Mouse (Mus musculus): ENCODE measurements around the gene Hnrnpul1. TPM values are rescaled to one million over a fixed set of nuclear protein-coding genes. Genes with fewer than 3 reads are reported as not detected.
A peak's percentile ranks its signal among the peaks of the same experiment; 100 is the strongest.

Gene Hnrnpul1
- polyA plus RNA-seq, 1 experiment from 2014 or later, result 70.0 TPM

- Histone ChIP-seq H3K9me3 (no peaks in the 10 kb centered on the region), H3K4me2 (replicated peaks) (no peak overlapping the region), H3K4me1 (peaks cover 49% of the 10 kb centered on the region), H3K9ac (replicated peaks) (no peak overlapping the region), H3K27ac (replicated peaks) (no peak overlapping the region), H3K27me3 (peaks cover 54% of the 10 kb centered on the region), H3K36me3 (0 out of 2 replicates have a peak, but pooled peaks cover 6% of the 10 kb centered on the region), H3K4me3 (no peak overlapping the region)
- 89% methylated on average over 6 of the region's 6 CpGs for WGBS
- ATAC-seq (ENCODE audit: low FRiP score, low read depth), result no peak
Observed at GRCm38 (mm10) chr7:25684659-25685058, 69.9 kb downstream of the Hnrnpul1 start.

- H3K4me2 ChIP-seq (replicated peaks), result no peak overlapping the region
- no peak overlapping the region for H3K9ac ChIP-seq (replicated peaks)
- H3K4me3 ChIP-seq, result no peak overlapping the region
- H3K4me1 ChIP-seq, result peaks cover 38% of the 10 kb centered on the region
- no peak overlapping the region for H3K27ac ChIP-seq (replicated peaks)
- H3K9me3 ChIP-seq, result no peaks in the 10 kb centered on the region
- 80% methylated on average over 7 of the region's 7 CpGs for WGBS
- ATAC-seq (ENCODE audit: low FRiP score, low read depth), result no peak
- 0 out of 2 replicates have a peak, but pooled peaks cover 6% of the 10 kb centered on the region for H3K36me3 ChIP-seq
- H3K27me3 ChIP-seq, result peaks cover 54% of the 10 kb centered on the region
Observed at GRCm38 (mm10) chr7:25683474-25684180, 70.9 kb downstream of the Hnrnpul1 start.

- Histone ChIP-seq H3K9me3 (no peaks in the 10 kb centered on the region), H3K27ac (replicated peaks) (peak overlapping the region; percentile 88; the same call in 1 of the 2 replicates), H3K4me2 (replicated peaks) (peak overlapping the region; percentile 64), H3K4me1 (peaks cover 18% of the 10 kb centered on the region), H3K27me3 (peaks cover 44% of the 10 kb centered on the region), H3K4me3 (peak overlapping the region; percentile 49), H3K9ac (replicated peaks) (no peak overlapping the region), H3K36me3 (0 out of 2 replicates have a peak, but pooled peaks cover 6% of the 10 kb centered on the region)
- 66% methylated on average over 15 of the region's 15 CpGs for WGBS
- no peak for ATAC-seq (ENCODE audit: low FRiP score, low read depth)
Observed at GRCm38 (mm10) chr7:25681341-25682231, 73.0 kb downstream of the Hnrnpul1 start.

- Histone ChIP-seq H3K27me3 (peaks cover 43% of the 10 kb centered on the region), H3K4me3 (peak within 1 kb of the TSS; percentile 49), H3K9ac (replicated peaks) (peak within 1 kb of the TSS; percentile 25), H3K9me3 (no peaks in the 10 kb centered on the region), H3K4me1 (peaks cover 14% of the 10 kb centered on the region), H3K27ac (replicated peaks) (peak within 1 kb of the TSS; percentile 88), H3K4me2 (replicated peaks) (peak within 1 kb of the TSS; percentile 64), H3K36me3 (0 out of 2 replicates have a peak, but pooled peaks cover 4% of the 10 kb centered on the region)
- ATAC-seq (ENCODE audit: low FRiP score, low read depth), result peak; percentile 97
- under 1% methylated on average over 46 of the region's 46 CpGs for WGBS
Observed at GRCm38 (mm10) chr7:25680514-25681258, 73.9 kb downstream of the Hnrnpul1 start, which contains the start of gene B9d2. B9d2 (plus strand) TSS chr7:25680780.

- H3K4me2 ChIP-seq (replicated peaks), result peak overlapping the region; percentile 64
- H3K4me1 ChIP-seq, result peaks cover 15% of the 10 kb centered on the region
- H3K27me3 ChIP-seq, result peaks cover 43% of the 10 kb centered on the region
- peak overlapping the region; percentile 88 for H3K27ac ChIP-seq (replicated peaks)
- H3K4me3 ChIP-seq, result peak overlapping the region; percentile 49
- H3K36me3 ChIP-seq, result 0 out of 2 replicates have a peak, but pooled peaks cover 4% of the 10 kb centered on the region
- no peaks in the 10 kb centered on the region for H3K9me3 ChIP-seq
- peak overlapping the region; percentile 25; the same call in 1 of the 2 replicates for H3K9ac ChIP-seq (replicated peaks)
- 17% methylated on average over 6 of the region's 6 CpGs for WGBS
- no peak for ATAC-seq (ENCODE audit: low FRiP score, low read depth)
Observed at GRCm38 (mm10) chr7:25679971-25680370, 74.6 kb downstream of the Hnrnpul1 start.

GRCm38 (mm10) chr7:25677013-25677412 lies 77.5 kb downstream of the Hnrnpul1 start:
- Histone ChIP-seq H3K36me3 (no peaks in the 10 kb centered on the region), H3K9me3 (no peaks in the 10 kb centered on the region), H3K4me3 (no peak overlapping the region), H3K27me3 (peaks cover 61% of the 10 kb centered on the region), H3K27ac (replicated peaks) (peak overlapping the region; percentile 25; the same call in 1 of the 2 replicates), H3K4me2 (replicated peaks) (no peak overlapping the region), H3K4me1 (peaks cover 20% of the 10 kb centered on the region), H3K9ac (replicated peaks) (no peak overlapping the region)
- ATAC-seq (ENCODE audit: low FRiP score, low read depth), result no peak
- 92% methylated on average over 7 of the region's 7 CpGs for WGBS

- no peak overlapping the region for H3K4me2 ChIP-seq (replicated peaks)
- peaks cover 12% of the 10 kb centered on the region for H3K4me1 ChIP-seq
- H3K36me3 ChIP-seq, result no peaks in the 10 kb centered on the region
- no peak overlapping the region for H3K9ac ChIP-seq (replicated peaks)
- 79% methylated on average over 15 of the region's 15 CpGs for WGBS
- ATAC-seq (ENCODE audit: low FRiP score, low read depth), result no peak
- peak overlapping the region; percentile 25; the same call in 1 of the 2 replicates for H3K27ac ChIP-seq (replicated peaks)
- no peaks in the 10 kb centered on the region for H3K9me3 ChIP-seq
- peaks cover 59% of the 10 kb centered on the region for H3K27me3 ChIP-seq
- H3K4me3 ChIP-seq, result no peak overlapping the region
Observed at GRCm38 (mm10) chr7:25676085-25676781, 78.3 kb downstream of the Hnrnpul1 start.

GRCm38 (mm10) chr7:25675405-25675804 lies 79.2 kb downstream of the Hnrnpul1 start:
- H3K4me1 ChIP-seq, result peaks cover 10% of the 10 kb centered on the region; the same call in 1 of the 2 replicates
- H3K4me2 ChIP-seq (replicated peaks), result no peak overlapping the region
- no peak overlapping the region for H3K27ac ChIP-seq (replicated peaks)
- no peak for ATAC-seq (ENCODE audit: low FRiP score, low read depth)
- no peak overlapping the region for H3K9ac ChIP-seq (replicated peaks)
- H3K9me3 ChIP-seq, result no peaks in the 10 kb centered on the region
- no peak overlapping the region for H3K4me3 ChIP-seq
- no peaks in the 10 kb centered on the region for H3K36me3 ChIP-seq
- 33% methylated on average over 6 of the region's 6 CpGs for WGBS
- H3K27me3 ChIP-seq, result peaks cover 59% of the 10 kb centered on the region

GRCm38 (mm10) chr7:25674719-25675300 lies 79.7 kb downstream of the Hnrnpul1 start, which contains the start of gene Tmem91:
Tmem91 (minus strand) TSS chr7:25675166.
- Histone ChIP-seq H3K4me3 (peak within 1 kb of the TSS; percentile 31), H3K36me3 (no peaks in the 10 kb centered on the region), H3K4me1 (peaks cover 6% of the 10 kb centered on the region; the same call in 1 of the 2 replicates), H3K27ac (replicated peaks) (no peak within 1 kb of the TSS), H3K27me3 (peaks cover 57% of the 10 kb centered on the region), H3K9ac (replicated peaks) (peak within 1 kb of the TSS; percentile 44), H3K4me2 (replicated peaks) (peak within 1 kb of the TSS; percentile 50), H3K9me3 (no peaks in the 10 kb centered on the region)
- ATAC-seq (ENCODE audit: low FRiP score, low read depth), result 0 out of 2 replicates have a peak, but pooled peaks have one; percentile 16
- WGBS, result 1% methylated on average over 29 of the region's 29 CpGs

- Histone ChIP-seq H3K9me3 (no peaks in the 10 kb centered on the region), H3K36me3 (peaks cover under 1% of the 10 kb centered on the region; the same call in 1 of the 2 replicates), H3K27me3 (peaks cover 52% of the 10 kb centered on the region), H3K27ac (replicated peaks) (no peak overlapping the region), H3K4me3 (peak overlapping the region; percentile 31; the same call in 1 of the 2 replicates), H3K4me2 (replicated peaks) (peak overlapping the region; percentile 50), H3K9ac (replicated peaks) (peak overlapping the region; percentile 44), H3K4me1 (peaks cover 6% of the 10 kb centered on the region; the same call in 1 of the 2 replicates)
- 28% methylated on average over 9 of the region's 9 CpGs for WGBS
- ATAC-seq (ENCODE audit: low FRiP score, low read depth), result no peak
Observed at GRCm38 (mm10) chr7:25674297-25674696, 80.3 kb downstream of the Hnrnpul1 start.
